Mouse (Mus musculus) limb, embryonic 10.5 days (tissue): ENCODE results near the gene Peg10. TPM values are rescaled to one million over a fixed set of nuclear protein-coding genes. Genes with fewer than 3 reads are reported as not detected.

Source experiments
- DNase-seq: peaks from one replicate; pipeline ENCODE4 v3.0.0-alpha.2; 2017; ENCODE audit warnings: low spot score
- H3K27ac ChIP-seq: fragments of 300-500 bp; sonication (generic); 2 replicates; pipeline ENCODE4 v1.5.1; 2016; ENCODE audit warnings: mild to moderate bottlenecking
- H3K27me3 ChIP-seq: fragments of 300-500 bp; sonication (generic); 2 replicates; pipeline ENCODE4 v1.6.1; 2016; ENCODE audit warnings: low read depth, mild to moderate bottlenecking; ENCODE audit not compliant: poor library complexity, severe bottlenecking
- H3K36me3 ChIP-seq: fragments of 300-500 bp; sonication (generic); 2 replicates; pipeline ENCODE4 v1.6.1; 2016; ENCODE audit warnings: mild to moderate bottlenecking, moderate library complexity
- H3K4me1 ChIP-seq: fragments of 300-500 bp; sonication (generic); 2 replicates; pipeline ENCODE4 v1.6.1; 2016
- H3K4me3 ChIP-seq: fragments of 300-500 bp; sonication (generic); 2 replicates; pipeline ENCODE4 v1.5.1; 2016; ENCODE audit warnings: mild to moderate bottlenecking, moderate library complexity
- H3K9me3 ChIP-seq: fragments of 300-500 bp; sonication (generic); replicated peaks from 2 replicates; pipeline ENCODE4 v1.6.1; 2016; ENCODE audit warnings: mild to moderate bottlenecking
- WGBS: fragments of 180-500 bp; shearing (Covaris S2); methylation state at CpG from one replicate; pipeline ENCODE4 v1.1.7; 2016; 5-methylcytosine and 5-hydroxymethylcytosine counted together
- polyA plus RNA-seq: library from polyadenylated mRNA; unstranded; fragments of >200 nt; fragmentation: Nextera tagmentation; extraction: Ambion mirVana; gene quantifications from 2 replicates; pipeline ENCODE4 v1.2.1, GENCODE M21; 2016

Gene Peg10
- polyA plus RNA-seq, 1 experiment from 2014 or later, result 33.5 TPM

DNA sequence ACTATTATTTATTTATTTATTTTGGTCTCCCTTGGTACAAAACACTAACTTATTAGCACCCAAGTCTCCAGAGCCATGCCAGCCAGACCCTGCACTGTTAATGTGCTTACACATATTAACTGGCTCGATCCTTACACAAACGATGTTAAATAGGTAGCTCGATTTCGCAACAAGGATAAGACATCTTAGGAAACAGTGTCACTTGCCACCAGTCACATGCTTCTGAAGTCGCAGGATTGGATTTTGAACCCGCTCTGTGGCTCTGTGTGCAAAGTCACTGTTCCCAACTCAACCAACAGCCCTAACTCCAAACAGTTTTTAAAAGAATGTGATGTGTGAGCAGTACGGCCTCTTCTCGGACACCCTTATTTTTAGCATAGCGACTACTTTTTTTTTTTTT, 10.7 kb upstream of the Peg10 start:
- WGBS, result 92% methylated on average over 9 of the region's 9 CpGs
- Histone ChIP-seq H3K36me3 (peaks cover 2% of the 10 kb centered on the region; the same call in 1 of the 2 replicates), H3K4me1 (peaks cover 60% of the 10 kb centered on the region), H3K27ac (no peak overlapping the region), H3K9me3 (no peaks in the 10 kb centered on the region), H3K27me3 (no peaks in the 10 kb centered on the region), H3K4me3 (no peak overlapping the region)
- no peak for DNase-seq

DNA sequence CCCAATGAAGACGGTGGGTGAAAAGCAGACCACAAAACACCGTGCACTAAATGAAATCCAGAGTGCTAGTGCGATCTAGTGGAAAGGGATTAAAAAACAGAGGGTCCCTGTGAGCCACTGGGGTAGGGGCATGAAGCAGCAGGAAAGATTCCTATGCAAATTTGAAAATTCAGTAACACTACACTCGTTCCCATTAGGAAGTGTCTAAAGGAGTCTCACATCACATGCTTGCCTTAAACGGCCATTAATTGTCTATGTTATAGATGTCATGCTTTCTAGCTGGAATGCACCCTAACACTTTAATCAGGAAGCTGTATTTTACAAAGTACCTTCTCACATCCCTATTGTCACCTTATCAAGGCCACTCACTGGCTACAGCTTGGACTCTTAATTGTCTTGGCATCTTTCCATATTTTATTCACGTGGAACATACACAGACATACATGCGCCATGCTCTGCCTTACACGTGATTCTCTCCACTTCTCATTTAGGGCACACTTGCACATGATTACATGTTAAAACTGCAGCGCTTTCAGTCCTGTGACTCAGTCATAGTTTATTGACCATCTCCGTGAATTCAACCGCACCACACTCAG, 9.0 kb upstream of the Peg10 start:
- WGBS, result 45% methylated on average over 11 of the region's 11 CpGs
- no peak for DNase-seq
- Histone ChIP-seq H3K27ac (peak overlapping the region; percentile 50; the same call in 1 of the 2 replicates), H3K4me1 (peaks cover 53% of the 10 kb centered on the region), H3K36me3 (peaks cover 2% of the 10 kb centered on the region; the same call in 1 of the 2 replicates), H3K27me3 (no peaks in the 10 kb centered on the region), H3K9me3 (no peaks in the 10 kb centered on the region), H3K4me3 (no peak overlapping the region)

DNA sequence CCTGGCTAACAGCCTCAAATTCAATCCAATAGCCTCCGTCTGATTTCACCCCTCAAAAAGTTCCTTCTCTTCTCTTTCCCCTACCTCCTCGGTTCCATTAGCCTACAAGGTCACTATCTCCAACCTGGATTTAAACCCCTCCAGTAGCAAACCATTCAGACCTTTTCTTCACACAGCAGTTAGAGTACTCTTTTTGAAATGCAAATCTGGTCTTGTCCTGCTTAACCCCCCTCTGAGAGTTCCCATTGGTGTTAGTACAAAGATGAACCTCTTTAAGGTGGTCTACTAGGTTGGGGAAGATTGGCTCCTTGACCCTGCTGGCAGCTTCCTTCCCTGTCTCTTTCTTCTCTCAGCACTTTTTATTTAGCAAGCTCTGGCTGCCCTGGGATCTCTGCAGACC, 8.4 kb upstream of the Peg10 start:
- Histone ChIP-seq H3K9me3 (no peaks in the 10 kb centered on the region), H3K4me3 (no peak overlapping the region), H3K36me3 (peaks cover 2% of the 10 kb centered on the region; the same call in 1 of the 2 replicates), H3K27ac (peak overlapping the region; percentile 50), H3K4me1 (peaks cover 54% of the 10 kb centered on the region), H3K27me3 (no peaks in the 10 kb centered on the region)
- WGBS, result 20% methylated on average over 2 of the region's 2 CpGs
- DNase-seq, result no peak

DNA sequence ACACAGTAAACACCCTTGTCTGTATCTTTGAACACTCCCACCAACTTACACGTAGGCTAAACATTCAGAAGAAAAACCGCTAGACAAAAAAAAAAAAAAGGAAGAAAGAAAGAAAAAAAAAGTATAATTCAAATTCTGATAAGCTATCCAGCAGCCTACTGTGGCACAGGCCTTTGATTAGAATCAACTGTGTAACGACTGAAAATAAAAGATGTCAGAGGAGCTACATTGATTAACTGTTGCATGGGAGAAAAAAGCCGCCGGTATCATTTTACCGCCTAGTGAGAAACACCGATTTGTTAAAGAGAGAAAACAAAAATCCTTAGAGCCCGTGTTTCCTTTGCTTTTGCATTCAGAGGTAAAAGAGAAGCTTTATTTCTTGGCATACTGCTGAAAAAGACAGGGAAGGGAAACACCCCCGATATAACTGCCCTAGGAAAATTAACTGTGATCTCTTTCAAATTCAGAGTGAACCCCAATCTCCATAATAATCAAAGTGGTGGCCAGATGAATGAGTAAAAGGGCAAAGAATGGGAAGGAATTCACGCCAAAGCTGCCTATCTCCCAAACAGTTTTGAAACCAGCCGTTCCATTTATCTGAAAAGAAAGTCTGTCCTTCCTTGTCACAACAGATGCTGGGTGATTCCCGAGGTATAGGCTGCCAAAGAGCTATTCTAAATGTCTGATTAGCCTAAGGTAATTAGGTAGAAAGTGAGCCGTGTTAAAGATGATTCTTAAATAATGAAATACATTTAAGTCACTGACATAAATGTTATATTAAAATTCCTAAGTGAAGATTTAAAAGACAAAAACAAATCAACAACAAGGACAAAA, 7.4 kb upstream of the Peg10 start:
- H3K4me1 ChIP-seq, result peaks cover 59% of the 10 kb centered on the region
- no peak overlapping the region for H3K27ac ChIP-seq
- peaks cover 2% of the 10 kb centered on the region; the same call in 1 of the 2 replicates for H3K36me3 ChIP-seq
- no peaks in the 10 kb centered on the region for H3K9me3 ChIP-seq
- no peak for DNase-seq
- H3K4me3 ChIP-seq, result no peak overlapping the region
- 8% methylated on average over 13 of the region's 13 CpGs for WGBS
- H3K27me3 ChIP-seq, result no peaks in the 10 kb centered on the region

DNA sequence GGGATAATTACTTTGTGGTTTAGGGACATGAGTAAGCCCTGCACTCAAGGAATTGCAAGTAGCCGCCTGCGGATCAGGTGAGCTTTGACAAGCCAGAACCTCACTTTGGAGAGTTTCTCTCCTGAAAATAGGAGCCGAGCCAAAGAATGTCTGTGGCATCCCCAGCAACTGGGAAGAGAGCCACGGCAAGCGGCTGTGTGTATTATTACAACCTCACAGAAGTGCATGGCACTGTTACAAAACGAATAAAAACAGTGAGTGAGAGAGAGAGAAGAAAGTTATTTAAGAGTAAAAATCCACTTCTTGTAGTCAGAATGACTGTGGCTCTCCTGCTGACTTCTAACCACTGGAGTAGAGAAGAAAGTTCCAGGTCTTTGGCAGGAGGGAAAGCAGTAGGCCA, 6.6 kb upstream of the Peg10 start:
- DNase-seq, result no peak
- 41% methylated on average over 6 of the region's 6 CpGs for WGBS
- Histone ChIP-seq H3K27me3 (no peaks in the 10 kb centered on the region), H3K27ac (0 out of 2 replicates have a peak overlapping the region, but pooled peaks have one; percentile 16), H3K36me3 (peaks cover under 1% of the 10 kb centered on the region; the same call in 1 of the 2 replicates), H3K4me1 (peaks cover 59% of the 10 kb centered on the region), H3K4me3 (no peak overlapping the region), H3K9me3 (no peaks in the 10 kb centered on the region)

DNA sequence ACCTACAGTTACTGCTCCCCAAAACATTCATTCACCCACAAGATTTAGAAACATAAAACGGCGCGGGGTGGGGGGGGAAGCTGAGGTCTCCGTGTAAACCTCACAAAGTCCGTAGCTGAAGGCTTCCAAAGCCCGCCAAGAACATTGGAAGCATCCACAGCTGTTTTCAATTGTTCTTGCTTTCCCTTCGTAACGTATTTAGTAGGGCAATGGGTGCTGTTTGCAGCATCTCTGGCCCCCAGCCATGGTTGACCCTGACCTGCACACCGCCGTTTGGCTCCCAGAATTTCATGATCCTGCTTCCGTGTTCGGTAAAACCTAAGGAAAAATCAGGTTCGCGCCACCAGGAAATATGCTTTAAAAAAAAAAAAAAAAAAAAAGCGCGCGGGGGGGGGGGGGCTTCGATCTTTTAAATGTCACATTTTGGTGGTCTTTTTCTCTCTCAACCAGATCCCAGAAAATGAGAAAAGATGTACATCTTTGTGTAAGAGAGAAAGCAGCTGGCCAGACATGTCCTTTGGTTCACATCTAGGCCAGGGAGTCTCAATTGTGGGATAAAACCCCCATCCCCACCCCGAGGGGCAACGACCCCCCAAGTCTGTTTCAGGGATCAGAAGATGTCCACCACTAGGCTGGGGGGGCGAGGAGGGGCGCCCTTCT, 940 bp upstream of the Peg10 start:
- peak overlapping the region; percentile 93 for H3K27ac ChIP-seq
- H3K4me1 ChIP-seq, result peaks cover 24% of the 10 kb centered on the region
- no peaks in the 10 kb centered on the region for H3K27me3 ChIP-seq
- peaks cover 24% of the 10 kb centered on the region for H3K36me3 ChIP-seq
- DNase-seq, result peak; percentile 57
- WGBS, result 53% methylated on average over 22 of the region's 22 CpGs
- peaks cover 18% of the 10 kb centered on the region for H3K9me3 ChIP-seq
- peak overlapping the region; percentile 53 for H3K4me3 ChIP-seq

DNA sequence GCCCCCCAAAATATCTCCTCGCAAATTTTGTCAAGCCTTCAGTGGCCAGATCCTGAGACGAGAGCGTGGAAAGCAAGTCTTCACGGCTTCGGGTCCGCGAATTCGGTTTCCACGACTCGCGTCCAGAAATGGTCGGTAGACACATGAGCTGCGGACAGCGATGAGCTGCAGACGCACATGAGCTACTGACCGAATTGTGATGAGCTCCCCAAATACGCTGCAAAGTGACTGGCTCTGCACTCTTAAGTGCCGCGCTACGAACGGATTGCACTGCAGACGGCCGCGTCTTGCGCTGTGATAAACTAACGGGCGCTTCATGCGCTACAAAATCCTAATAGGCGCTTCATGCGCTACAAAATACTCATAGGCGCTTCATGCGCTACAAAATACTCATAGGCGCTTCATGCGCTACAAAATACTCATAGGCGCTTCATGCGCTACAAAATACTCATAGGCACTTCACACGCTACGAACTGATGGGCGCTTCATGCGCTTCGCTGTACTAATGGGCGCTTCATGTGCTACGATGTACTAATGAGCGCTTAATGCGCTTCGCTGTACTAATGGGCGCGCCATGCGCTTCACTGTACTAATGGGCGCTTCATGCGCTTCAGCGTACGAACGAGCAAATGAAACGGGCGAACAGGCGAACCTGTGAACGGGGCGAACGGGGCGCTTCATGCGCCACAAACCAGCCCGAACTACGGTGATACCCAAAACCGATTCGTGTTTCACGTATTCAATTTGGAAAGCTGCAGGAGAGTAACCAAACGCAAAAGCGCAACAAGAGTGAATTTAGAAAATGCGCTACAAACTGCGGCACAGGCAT, 785 bp downstream of the Peg10 start:
- Histone ChIP-seq H3K27me3 (no peaks in the 10 kb centered on the region), H3K27ac (peak overlapping the region; percentile 93), H3K9me3 (peaks cover 18% of the 10 kb centered on the region), H3K4me1 (peaks cover 21% of the 10 kb centered on the region), H3K4me3 (peak overlapping the region; percentile 53), H3K36me3 (peaks cover 24% of the 10 kb centered on the region)
- peak; percentile 58 for DNase-seq
- WGBS, result 54% methylated on average over 71 of the region's 71 CpGs

DNA sequence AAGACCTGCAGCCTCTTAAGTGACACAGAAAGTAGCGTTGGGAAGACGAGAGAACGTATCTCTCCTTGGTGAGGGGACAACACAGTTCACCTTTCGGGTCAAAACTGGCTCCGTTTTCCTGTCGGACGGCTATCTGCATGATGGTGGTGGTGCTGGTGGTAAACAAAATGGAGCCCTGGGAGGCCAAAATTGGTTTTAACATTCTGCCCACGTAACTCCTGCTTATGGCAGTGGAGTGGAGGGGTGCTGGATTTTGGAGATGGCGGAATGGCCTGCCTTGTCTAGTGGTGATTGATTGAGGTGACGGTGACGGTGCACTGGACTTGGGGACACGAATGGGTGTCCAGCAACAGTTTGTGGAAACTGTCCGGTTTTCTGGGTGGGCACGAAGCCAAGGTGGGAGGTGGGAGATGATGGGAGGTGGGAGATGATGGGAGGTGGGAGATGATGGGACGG, 1.4 kb downstream of the Peg10 start:
- peak; percentile 72 for DNase-seq
- Histone ChIP-seq H3K27ac (peak overlapping the region; percentile 93), H3K27me3 (no peaks in the 10 kb centered on the region), H3K36me3 (peaks cover 24% of the 10 kb centered on the region), H3K4me1 (peaks cover 15% of the 10 kb centered on the region), H3K4me3 (peak overlapping the region; percentile 53), H3K9me3 (peaks cover 18% of the 10 kb centered on the region)
- 57% methylated on average over 15 of the region's 15 CpGs for WGBS

DNA sequence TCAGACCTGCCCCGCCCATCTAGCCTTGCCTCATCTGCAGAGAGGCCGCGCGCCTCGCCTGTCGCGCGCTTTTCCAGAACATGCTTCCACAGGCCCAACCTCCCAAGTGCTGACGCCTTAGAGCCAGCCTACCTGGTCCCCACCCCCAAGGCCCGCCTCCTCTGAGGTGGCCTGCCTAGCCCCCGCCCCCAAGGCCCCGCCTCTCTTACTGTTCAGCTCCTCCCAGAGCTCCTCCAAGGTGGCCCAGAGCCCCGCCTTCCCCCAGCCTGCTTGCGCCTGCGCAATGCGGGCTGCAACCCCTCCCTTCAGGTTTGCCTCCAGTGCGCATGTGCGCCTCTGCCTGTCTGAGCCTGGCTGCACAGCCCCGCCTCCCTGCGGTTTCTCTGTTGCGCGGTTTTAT, 2.0 kb downstream of the Peg10 start:
- peak; percentile 94 for DNase-seq
- Histone ChIP-seq H3K9me3 (peaks cover 18% of the 10 kb centered on the region), H3K27ac (peak overlapping the region; percentile 93; the same call in 1 of the 2 replicates), H3K4me1 (peaks cover 12% of the 10 kb centered on the region), H3K4me3 (peak overlapping the region; percentile 53), H3K27me3 (no peaks in the 10 kb centered on the region), H3K36me3 (peaks cover 29% of the 10 kb centered on the region)
- 45% methylated on average over 22 of the region's 22 CpGs for WGBS

DNA sequence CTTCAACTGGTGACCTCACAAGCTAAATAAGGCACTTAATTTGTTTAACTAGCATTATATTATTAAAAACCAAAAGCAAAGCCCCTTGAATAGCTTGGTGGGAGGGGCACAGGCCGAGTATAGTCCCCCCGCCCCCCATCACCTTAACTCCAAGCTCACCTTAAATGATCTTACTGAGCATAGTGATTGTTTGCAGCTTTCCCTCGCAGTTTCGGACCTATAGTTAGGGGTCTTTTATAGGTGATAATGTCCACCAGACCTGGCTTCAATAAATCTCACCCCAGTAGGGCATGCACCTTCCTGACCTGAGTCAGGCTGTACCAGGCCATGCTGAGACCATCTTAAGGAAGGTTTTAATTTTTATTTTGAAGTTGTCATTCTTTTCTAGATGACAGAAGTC, 4.2 kb downstream of the Peg10 start:
- Histone ChIP-seq H3K9me3 (peaks cover 27% of the 10 kb centered on the region), H3K27me3 (no peaks in the 10 kb centered on the region), H3K4me1 (peaks cover 10% of the 10 kb centered on the region), H3K4me3 (peak overlapping the region; percentile 31), H3K27ac (no peak overlapping the region), H3K36me3 (peaks cover 51% of the 10 kb centered on the region)
- peak; percentile 56 for DNase-seq
- 40% methylated on average over 4 of the region's 4 CpGs for WGBS

DNA sequence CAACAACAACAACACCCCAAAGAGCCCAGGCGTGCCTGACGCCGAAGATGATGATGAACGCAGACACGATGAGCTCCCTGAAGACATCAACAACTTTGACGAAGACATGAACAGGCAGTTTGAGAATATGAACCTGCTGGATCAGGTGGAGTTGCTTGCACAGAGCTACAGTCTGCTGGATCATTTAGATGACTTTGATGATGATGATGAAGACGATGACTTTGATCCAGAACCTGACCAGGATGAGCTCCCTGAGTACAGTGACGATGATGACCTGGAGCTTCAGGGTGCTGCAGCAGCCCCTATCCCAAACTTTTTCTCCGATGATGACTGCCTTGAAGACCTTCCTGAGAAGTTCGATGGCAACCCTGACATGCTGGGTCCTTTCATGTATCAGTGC, 7.2 kb downstream of the Peg10 start:
- no peak for DNase-seq
- H3K27ac ChIP-seq, result no peak overlapping the region
- peaks cover 9% of the 10 kb centered on the region; the same call in 1 of the 2 replicates for H3K9me3 ChIP-seq
- no peaks in the 10 kb centered on the region for H3K27me3 ChIP-seq
- H3K4me1 ChIP-seq, result peaks cover 10% of the 10 kb centered on the region
- H3K4me3 ChIP-seq, result no peak overlapping the region
- peaks cover 56% of the 10 kb centered on the region for H3K36me3 ChIP-seq
- WGBS, result 92% methylated on average over 10 of the region's 10 CpGs

DNA sequence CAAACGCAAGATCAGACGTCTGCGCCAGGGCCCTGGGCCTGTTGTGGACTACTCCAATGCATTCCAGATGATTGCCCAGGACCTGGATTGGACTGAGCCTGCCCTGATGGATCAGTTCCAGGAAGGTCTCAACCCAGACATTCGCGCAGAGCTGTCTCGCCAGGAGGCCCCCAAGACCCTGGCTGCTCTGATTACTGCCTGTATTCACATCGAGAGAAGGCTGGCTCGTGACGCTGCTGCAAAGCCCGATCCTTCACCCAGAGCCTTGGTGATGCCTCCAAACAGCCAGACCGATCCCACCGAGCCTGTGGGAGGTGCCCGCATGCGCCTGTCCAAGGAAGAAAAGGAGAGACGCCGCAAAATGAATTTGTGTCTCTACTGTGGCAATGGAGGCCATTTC, 7.8 kb downstream of the Peg10 start:
- Histone ChIP-seq H3K27me3 (no peaks in the 10 kb centered on the region), H3K4me1 (peaks cover 10% of the 10 kb centered on the region), H3K9me3 (peaks cover 9% of the 10 kb centered on the region; the same call in 1 of the 2 replicates), H3K36me3 (peaks cover 60% of the 10 kb centered on the region), H3K4me3 (no peak overlapping the region), H3K27ac (no peak overlapping the region)
- 93% methylated on average over 16 of the region's 16 CpGs for WGBS
- DNase-seq, result no peak
